Mouse (Mus musculus) frontal cortex, adult 2 months (tissue): Measurements from ENCODE around the gene Dclre1c. TPM values are rescaled to one million over a fixed set of nuclear protein-coding genes. Genes with fewer than 3 reads are reported as not detected.
"Not testable (repeated sequence)": the region's sequence is repeated elsewhere in the genome, so short reads cannot be mapped to it uniquely, and the experiment has no call there.

ENCODE experiments used
- DNase-seq, 2 experiments: peaks; one replicate each; pipeline ENCODE4 v3.0.0; 2022; ENCODE audit warnings: low spot score in 1 of 2; ENCODE audit errors: extremely low spot score in 1 of 2
- polyA plus RNA-seq: library from polyadenylated mRNA; depleted of rRNA; stranded (reverse); fragments of >200 nt; gene quantifications from 2 replicates; pipeline ENCODE4 v1.2.3, GENCODE M21; 2012; rRNA removed

The Dclre1c gene
- polyA plus RNA-seq = 10.9 and 11.9 TPM in 2 replicates

DNA sequence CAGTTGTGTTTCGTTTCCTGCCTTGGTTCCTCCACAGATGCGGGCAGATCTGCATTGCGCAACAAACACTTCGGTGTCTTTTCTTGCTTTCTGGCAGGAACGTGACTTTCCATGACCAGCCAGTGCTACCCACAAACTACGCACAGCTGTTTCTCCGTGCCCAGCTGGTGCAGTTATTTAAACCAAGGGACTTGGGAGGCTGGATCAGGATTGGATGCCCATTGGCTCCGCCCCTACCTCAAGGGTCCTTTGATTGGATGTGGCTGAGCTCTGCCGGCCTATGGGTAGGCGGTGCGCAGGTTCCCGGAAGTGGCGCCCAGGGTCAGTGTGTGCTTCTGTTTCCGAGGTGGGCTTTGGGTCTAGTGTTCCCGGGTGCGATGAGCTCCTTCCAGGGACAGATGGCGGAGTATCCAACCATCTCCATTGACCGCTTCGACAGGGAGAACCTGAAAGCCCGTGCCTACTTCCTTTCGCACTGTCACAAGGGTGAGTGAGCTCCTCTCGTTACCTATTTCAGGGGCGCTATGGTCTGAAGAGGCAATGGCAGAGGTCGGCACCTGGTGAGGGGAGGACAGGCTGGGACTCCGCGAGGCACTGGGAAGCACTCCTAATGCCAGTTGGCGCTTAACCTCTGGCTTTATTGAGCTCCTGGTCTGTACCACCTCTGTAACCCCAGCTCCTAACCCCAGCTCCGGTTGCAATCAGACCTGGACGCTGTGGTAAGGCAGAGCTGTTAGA lies at the start of gene Dclre1c:
Dclre1c (plus strand) TSS at position 291 of the 738 bp plus-strand sequence.
- peak; percentile 92 to 93 for DNase-seq

DNA sequence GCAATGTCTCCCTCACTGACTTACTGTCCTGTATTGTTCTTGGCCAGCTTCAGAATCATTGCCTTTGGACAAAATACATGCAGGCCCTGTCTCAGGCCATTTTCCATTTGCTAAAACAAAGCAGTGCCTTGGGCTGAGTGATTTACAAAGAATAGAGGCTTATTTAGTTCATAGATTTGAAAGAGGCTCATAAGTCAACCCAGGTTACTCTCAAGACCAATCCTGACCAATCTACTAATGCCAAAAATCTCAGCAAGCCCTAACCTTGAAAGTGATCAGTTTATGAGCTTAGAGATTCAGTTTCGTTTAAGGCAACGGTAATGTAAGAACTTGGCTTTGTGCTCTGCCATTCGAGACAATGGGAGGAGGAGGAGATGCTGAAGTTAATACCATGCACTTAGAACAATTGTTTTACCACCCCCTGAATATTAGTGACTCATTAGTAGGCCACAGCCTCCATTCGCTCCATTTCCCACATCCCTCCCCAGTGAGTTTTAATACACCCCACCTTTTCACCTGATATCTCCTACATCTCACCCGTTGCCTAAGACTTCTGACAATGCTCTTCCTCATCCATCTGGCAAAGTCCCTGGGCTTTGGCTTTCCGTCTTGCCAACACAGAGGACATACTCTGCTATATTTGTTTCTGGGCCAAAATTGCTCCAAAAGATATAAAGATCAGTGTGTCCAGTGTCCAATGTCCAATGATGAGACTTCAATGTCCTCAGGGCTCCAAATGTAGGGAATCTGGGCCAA lies 36.6 kb upstream of the Dclre1c start:
- no peak for DNase-seq

DNA sequence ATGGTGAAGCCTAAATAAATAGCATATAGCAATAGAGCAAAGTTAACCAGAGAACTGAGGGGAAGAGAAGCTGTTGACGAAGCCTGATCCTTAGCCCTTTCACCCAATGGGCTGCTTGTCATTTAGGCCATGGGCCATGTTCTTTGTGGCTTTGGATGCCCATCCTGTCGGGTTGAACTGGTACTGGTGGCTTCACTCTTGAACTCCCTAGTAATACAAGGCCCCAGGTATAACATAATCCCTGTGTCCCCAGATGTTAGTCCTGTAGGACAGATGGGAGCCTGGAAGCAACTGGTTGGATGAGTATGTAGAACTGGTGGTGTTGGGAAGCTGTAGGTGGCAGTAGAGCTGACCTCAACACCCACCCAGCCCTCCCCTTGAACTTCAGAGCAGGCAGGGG lies 32.0 kb upstream of the Dclre1c start:
- no peak for DNase-seq

DNA sequence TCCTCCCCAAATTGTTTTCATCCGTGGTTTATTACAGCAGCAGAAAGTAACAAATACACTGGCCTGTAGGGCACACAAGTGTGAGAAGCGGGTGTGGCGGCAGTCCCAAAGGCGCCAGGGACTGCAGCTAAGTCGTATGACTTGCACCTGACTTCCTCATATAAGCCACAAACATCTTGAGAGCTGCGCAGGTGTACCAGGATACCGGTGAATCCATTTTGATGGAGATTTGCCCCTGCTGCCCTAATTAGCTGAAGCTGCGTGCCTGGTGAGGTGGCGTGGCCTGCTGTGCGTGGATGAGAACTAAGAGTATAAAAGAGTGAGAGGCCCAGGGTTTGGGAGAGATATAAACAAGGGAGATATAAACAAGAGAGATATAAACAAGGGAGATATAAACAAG lies 26.8 kb upstream of the Dclre1c start, which contains the start of gene Olah:
Olah (minus strand) TSS at position 101 of the 400 bp plus-strand sequence.
- DNase-seq = not testable (repeated sequence)

DNA sequence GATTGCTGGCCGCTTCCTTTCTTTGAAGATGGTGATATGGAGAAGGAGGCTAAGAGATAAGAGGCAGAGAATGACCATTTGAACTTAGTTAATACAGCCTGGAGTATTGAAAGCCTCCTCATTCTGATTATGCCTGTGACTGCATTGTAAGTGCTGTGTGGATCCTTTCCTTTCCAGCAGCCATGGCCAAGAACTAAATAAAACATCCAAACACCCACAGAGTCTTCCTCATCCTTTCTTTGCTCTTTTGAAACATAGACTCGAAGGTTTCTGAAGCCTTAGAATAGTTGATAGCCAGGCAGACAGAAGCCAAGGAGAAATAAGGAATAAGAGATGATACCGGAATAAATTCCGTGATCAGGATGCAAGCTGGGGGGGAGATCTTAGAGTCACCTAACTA lies 17.9 kb upstream of the Dclre1c start:
- peak in 1 of 2 experiments; percentile 26 for DNase-seq

DNA sequence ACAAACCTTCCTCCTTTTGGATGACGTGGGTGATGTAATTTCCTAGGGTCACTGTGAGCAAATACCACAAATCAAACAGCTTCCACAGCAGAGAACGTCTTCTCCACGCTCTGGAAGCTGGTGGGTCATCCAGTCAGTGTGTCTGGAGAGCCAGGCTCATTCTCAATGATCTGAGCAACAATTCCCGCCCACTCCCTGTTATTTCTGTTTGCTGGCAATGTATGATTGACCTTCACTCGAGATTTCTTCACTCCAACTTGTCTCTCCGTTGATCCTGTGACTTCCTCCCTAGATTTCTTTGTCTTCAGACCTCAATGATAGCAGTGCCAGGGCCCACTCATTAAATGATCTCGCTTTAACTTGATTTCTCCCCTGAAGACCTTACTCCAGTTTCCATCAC lies 16.2 kb upstream of the Dclre1c start:
- DNase-seq = no peak

DNA sequence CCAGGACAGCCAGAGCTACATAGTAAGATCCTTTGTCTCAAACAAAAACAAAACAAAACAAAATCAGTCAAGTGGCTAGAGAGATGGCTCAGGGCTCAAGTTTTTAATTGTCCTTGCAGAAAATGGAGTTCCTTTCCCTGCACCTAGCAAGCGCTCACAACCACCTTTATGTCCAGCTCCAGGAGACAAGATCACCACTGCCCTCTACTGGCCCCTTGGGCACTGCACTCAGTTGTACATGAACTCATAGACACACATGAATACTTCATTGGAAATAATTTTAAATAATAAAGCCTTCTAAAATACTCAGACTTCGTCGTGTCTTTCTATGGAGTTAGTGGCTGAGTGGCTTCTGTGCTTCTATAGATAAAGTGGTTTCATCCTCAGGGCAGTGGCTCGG lies 9.7 kb upstream of the Dclre1c start:
- peak in 1 of 2 experiments; percentile 73 for DNase-seq

DNA sequence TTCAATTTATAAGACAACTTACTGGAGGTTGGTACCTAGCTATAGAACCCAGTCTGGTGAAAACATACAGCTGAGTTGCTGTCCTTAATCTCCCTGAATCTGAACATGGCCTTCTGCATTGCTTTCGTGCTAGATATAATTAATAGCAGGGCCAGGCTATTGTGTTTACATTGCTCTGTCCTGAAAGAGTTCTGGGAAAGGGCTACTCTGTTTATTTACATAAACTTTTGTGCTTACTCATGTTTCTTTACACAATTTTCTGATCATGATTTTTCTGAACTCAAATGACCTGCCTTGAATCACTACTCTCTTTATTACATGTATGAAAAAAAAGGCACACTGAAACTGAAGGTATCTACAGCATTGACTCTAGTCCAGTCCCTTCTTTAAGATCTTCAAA lies 8.3 kb upstream of the Dclre1c start:
- no peak for DNase-seq

DNA sequence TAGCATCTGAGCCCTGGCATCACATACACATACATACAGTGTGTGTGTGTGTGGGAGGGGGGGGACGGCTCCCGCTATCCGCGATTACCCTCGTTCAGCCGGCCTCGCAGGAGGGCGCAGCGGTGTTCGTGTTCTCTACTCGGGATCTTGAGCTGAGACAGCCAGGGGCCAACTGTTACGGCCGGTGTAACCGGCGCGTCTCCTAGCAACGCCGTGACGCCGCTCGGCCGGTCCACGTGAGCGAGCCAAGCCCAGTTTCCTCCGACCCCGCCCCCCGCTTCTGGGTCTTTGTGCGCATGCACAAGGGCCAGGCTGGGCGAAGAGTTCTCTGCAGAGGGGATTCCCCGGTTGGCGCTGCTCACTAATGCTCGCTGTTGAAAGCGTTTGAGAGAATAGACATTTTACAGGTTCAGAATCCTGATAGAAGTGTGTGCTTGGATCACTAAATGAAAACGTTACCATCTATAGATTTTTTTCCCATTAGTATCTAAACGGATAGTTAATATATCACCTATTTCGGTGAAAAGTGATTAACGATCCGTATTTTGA lies 5.0 kb upstream of the Dclre1c start:
- DNase-seq = peak; percentile 90 to 96

DNA sequence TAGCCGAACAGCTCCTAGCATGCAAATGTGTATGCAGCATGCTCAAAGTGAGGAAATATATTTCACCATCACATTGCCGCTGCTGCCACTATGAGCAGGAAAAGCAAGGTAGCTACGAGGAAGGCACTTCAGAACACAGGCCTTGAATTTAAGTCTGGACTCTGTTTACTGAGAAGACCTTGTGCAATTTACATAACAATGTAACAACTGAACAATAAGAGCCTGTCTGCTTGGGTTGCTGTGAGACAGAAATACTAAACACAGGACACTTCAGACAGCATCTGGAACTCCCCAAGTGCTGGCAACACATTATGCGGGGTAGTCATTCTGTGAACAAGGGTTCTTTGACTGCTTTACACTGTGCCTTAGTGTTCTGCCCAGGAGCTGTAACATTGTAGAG lies 3.8 kb upstream of the Dclre1c start:
- DNase-seq = no peak

DNA sequence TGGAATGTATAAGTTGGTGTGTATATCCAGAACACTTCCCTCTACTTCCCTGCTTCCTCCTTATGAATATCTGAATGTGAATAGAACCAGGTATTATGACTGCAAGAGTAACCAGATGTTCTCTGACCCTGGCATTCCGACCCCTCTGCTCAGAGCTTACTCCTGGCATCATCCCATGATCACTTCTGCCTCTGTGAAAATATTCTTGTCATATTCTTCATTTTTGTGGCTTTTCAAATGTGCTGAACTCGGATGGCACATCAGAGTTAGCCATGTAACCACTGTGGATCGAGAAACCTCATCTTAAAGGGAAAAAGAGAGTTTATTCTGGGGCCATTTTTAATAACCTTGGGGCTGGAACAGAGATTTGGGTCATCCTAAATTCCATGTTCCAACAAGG lies 1.4 kb upstream of the Dclre1c start, which contains the start of gene Meig1:
Meig1 (minus strand) TSS at position 101 of the 400 bp plus-strand sequence.
- DNase-seq = no peak

DNA sequence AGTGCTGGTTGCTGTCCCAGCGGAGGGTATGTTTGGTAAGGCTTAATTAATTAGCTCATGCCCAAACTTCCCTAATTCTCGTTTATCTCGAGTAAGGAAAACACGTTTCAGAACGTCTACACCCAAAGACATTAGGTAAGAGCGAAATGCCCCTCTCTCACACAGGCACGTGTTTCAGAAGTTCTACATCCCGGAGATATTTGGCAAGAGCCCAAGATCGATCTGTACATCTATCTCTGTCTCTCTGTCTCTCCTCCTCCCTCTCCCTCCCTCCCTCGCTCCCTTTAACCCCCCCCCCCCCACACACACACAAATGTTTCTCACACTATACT lies 614 bp downstream of the Dclre1c start:
- DNase-seq = no peak

DNA sequence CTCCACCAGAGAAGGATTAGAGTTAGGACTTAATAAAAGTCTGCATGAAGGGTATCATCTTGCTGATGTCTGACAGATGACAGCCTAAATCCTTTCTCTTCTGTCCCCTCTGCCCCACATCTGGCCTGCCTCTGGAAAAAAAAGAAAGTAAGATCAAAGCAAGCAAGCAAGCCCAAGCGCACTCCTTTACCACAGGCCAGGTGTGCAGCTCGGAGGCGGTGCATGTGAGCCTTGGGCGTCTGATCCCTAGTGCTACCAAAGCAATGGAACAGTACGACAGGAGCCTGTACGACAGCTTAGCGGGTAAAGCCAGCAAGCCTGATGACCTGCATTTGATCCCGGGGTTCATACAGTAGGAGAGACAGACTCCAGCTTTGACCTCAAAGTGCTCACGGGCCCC lies 7.0 kb downstream of the Dclre1c start:
- DNase-seq = no peak

DNA sequence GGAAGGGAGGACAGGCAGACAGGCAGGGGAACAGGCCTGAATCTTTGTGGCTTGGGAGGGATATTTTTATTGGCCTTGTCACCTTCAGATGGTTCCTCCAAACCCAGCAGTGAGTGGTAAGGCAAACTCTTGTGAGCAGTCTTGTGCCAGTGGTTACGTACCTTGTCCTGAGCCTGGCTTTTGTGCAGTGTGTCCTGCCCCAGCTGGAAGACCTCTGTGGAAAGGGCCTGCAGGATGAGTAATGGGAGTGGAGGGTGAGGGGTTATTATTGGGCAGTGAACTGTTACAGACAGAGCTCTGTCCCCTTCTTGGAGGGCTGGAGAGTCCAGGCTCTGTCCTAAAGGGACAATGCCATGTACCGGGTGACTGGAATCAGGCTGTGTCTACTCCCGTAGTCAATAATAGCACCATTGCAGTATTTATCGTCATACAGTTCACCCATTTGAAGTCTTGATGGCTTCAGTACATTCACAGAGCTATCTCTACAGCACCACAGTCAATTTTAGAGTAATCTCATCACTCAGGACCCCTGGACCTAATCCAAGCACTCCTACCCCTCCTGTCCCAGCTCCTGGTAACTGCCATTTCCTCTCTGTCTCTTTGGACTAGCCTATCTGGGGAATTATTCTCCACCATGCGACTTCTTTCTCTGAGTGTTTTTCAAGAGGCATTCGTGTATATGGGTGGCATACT lies 11.6 kb downstream of the Dclre1c start:
- DNase-seq = no peak

DNA sequence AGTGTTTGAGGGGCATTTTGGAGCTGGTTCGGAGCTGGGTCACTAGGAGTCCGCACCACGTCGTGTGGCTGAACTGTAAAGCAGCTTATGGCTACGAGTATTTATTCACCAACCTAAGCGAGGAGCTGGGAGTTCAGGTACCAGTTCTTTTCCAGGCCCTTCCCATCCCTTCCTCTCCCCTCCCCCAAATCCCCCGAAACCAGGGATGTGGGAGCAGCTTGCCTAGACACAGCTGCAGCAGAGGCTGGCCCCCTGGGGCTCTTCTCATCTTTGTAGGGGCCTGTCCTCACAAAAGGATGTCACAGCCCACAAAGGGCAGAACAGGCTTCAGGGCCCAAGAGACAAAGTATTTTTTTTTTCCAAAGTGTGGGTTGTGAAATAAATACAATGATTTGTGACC lies 14.0 kb downstream of the Dclre1c start:
- DNase-seq = no peak

DNA sequence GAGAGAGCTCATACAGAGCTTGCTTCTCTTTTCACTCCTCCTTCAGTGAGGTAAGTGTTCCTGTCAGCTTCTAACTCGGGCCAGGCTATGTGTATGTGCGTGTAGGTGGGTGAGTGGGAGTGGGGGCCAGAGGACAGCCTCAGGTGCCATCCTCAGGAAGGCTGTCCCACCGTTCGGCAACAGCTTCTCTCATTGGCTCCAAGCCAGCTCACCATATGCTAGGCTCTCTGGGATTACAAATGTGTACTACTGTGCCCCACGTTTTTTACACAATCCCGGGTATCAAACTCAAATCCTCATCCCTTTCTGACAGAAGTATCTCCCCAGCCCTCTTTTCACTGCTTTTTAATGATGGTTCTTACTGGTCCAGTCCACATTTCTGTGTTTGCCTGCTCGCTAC lies 20.3 kb downstream of the Dclre1c start:
- DNase-seq = peak in 1 of 2 experiments; percentile 25

DNA sequence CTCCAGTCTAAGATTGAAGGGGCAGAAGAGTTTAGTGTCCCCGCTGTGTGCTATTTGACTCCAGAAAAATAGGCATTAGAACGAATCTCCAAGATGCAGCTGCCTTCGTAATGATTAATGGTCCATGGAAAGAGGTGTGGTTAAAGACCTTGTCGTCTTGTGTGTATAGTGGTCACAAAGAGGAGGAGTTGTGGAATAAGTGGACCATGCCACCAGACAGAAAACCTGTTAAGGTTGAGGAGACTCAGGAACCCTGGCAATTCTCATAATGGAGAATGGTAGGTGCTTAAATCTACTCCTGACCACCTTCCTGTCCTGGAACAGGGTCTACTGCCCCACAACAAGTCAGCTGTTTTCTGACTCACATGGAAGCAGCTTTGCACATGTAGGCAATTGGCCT lies 22.1 kb downstream of the Dclre1c start:
- no peak for DNase-seq

DNA sequence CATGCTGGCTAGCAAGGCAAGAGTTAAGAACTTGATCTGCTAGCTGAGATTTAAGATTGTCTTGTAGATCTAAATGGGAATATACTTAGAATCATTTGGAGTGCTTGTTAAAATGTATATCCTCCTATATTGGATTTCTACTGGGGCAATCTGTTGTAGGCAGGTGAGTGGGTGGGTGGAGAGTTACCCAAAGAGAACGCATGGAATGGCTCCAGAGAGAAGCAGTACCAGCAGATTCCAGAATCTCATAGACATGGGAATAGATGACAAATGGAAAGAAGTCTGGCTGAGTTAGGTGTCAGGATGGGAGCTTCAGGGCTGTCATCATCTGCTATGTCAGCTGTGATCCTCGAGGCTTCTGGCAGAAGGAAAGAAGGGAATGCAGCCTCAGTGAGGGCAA lies 25.5 kb downstream of the Dclre1c start:
- peak; percentile 55 to 74 for DNase-seq

DNA sequence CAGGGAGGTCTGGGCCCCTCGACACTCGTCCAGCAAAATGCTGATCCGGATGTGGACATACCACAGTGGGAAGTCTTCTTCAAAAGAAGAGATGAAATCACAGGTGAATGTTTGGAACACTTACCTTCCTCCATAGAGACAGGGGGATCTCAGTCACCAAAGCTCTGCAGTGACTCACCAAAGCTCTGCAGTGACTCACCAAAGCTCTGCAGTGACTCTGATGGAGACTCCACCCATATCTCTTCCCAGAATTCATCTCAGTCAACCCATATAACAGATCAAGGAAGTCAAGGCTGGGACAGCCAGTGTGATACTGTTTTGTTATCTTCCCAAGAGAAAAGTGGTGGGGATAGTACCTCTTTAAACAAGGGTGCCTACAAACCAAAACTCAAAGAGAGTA lies 29.2 kb downstream of the Dclre1c start:
- no peak for DNase-seq

DNA sequence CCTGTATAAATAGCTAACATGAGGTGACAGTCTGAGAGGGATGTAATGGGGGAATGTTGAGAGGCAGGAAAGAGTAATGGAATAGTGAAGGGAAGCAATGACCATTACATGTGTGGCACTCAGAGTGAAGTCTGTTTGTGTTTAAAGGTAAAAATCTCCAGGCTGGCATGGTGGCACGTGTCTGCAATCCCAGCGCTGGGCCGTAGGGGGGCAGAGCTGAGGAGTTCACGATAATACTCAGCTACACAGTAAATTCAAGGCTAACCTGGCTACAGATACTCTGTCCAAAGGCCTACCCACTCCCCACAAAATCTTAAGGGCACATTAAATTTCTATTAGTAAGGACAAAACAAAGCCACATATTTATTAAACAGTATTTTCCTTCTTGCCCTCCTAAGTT lies 32.7 kb downstream of the Dclre1c start:
- DNase-seq = no peak

DNA sequence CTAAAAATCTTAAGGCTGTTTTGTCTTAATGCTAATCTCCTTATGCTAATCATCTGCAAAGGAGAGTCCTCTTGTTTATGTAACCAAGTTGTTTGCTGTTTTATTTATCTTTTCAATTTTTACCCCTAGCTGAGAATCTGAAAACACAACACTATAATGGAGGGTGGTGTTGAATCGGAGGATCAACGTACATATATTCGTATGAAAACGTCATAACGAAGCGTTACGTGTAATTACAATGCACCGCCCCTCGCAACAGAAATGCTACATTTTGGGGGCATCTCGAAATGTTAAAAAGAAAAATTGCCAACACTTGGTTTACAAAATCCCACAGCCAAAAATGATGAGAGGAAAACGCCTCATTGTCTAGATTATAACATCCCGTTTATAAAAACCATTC lies 50.0 kb downstream of the Dclre1c start:
- DNase-seq = no peak
